Mouse (Mus musculus) ES-E14 (cell line): ENCODE measurements at regions not wholly inside any gene's neighbourhood (a gene's known extent, or its start where the extent isn't known, plus 50 kb on each side); places are given as distances from the start of the nearest gene placed in this dataset.

Experiments used
- CHD2 ChIP-seq: IDR thresholded peaks from 2 replicates; pipeline ENCODE4 v1.6.1; 2014; ENCODE audit warnings: mild to moderate bottlenecking, low read depth, low read length, inconsistent platforms
- MAFK ChIP-seq: IDR thresholded peaks from 2 replicates; pipeline ENCODE4 v1.6.1; 2014; ENCODE audit warnings: mild to moderate bottlenecking, low read depth, low read length, inconsistent platforms; ENCODE audit not compliant: insufficient read depth

DNA sequence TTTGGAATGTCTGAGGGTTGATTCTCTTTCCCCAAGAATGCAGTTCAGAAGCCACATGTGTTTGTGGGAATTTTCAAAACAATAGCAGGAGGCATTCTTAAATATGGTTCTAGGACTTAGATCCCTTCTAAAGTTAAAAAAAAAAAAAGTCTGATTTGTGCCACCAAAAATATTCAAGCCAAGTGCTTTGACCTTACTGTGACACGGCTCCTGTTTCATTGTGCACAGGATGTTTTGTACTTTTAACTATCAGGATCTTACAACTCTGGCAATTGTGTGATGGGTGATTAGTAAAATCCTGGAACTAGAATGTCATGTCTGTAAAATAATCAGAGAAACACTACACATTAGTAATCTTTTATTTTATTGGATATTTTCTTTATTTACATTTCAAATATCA lies 359.5 kb downstream of the 1700129C05Rik start:
- TF ChIP-seq MAFK (no peak), CHD2 (no peak)
